27 mouse cellular contexts compared by ENCODE assay signal in genomic region chr14:120937102-120937501, GRCm38 (mm10). TPM values are rescaled to one million over a fixed set of nuclear protein-coding genes. Genes with fewer than 3 reads are reported as not detected.
DNase-seq lines count a peak whose midpoint lies in the region; ATAC-seq and TF ChIP-seq lines count a peak whose summit lies in the region.
"Had no signal": no experiment of that assay in that cellular context is flagged by ENCODE, and none has a peak within 500 bp of the region (broad histone marks: within the 10 kb centered on the region; RNA-seq: fewer than 3 reads in every experiment).

No protein-coding gene starts in this region.

- 51% methylated on average over 1 of the region's 1 CpGs for WGBS in lung, embryonic 14.5 days
- WGBS in lung, adult 2 months = 57% methylated on average over 1 of the region's 1 CpGs
- whole genome bisulfite sequencing in lung, embryonic 16.5 days = 38% methylated on average over 1 of the region's 1 CpGs
- WGBS in stomach, embryonic 15.5 days = 60% methylated on average over 1 of the region's 1 CpGs

- peaks cover 98% of the 10 kb centered on the region for H3K36me3 ChIP-seq in lung, embryonic 14.5 days (ENCODE audit: insufficient read depth)
- peaks cover 61% of the 10 kb centered on the region for H3K36me3 ChIP-seq in lung, embryonic 16.5 days (ENCODE audit: control insufficient read depth, insufficient read depth, low read length)
- peaks cover 68% of the 10 kb centered on the region for H3K36me3 ChIP-seq in stomach, embryonic 15.5 days

- no peak overlapping the region for H3K9ac ChIP-seq in lung, embryonic 14.5 days
- H3K9ac ChIP-seq in lung, embryonic 16.5 days (ENCODE audit: low read length) = no peak overlapping the region
- H3K9ac ChIP-seq in stomach, embryonic 15.5 days = no peak overlapping the region
- H3K9ac ChIP-seq: embryonic facial prominence, embryonic 12.5 days; forebrain, embryonic 12.5 days had no signal

- H3K4me3 ChIP-seq in lung, embryonic 14.5 days (ENCODE audit: low read depth, low read length) = no peak overlapping the region
- H3K4me3 ChIP-seq in lung, adult 2 months (replicated peaks; ENCODE audit: extremely low read depth, low read depth, low read length) = no peak overlapping the region
- no peak overlapping the region for H3K4me3 ChIP-seq in lung, embryonic 16.5 days (ENCODE audit: low read length)
- H3K4me3 ChIP-seq in stomach, embryonic 15.5 days (replicated peaks) = no peak overlapping the region
- H3K4me3 ChIP-seq: embryonic facial prominence, embryonic 10.5 days; embryonic facial prominence, embryonic 12.5 days; erythroblast, embryonic 14.5 days; forebrain, embryonic 10.5 days; forebrain, embryonic 12.5 days had no signal

- no peak overlapping the region for H3K27ac ChIP-seq in lung, embryonic 14.5 days (ENCODE audit: low read depth)
- H3K27ac ChIP-seq in lung, embryonic 16.5 days (ENCODE audit: low read length) = peak overlapping the region; percentile 27; the same call in 1 of the 2 replicates
- no peak overlapping the region for H3K27ac ChIP-seq in stomach, embryonic 15.5 days
- H3K27ac ChIP-seq: embryonic facial prominence, embryonic 10.5 days; embryonic facial prominence, embryonic 12.5 days; forebrain, embryonic 10.5 days; forebrain, embryonic 12.5 days had no signal

- no peaks in the 10 kb centered on the region for H3K27me3 ChIP-seq in lung, embryonic 14.5 days (ENCODE audit: insufficient read depth, low read length)
- H3K27me3 ChIP-seq in lung, embryonic 16.5 days (ENCODE audit: control insufficient read depth, insufficient read depth, low read depth, low read length) = no peaks in the 10 kb centered on the region
- H3K27me3 ChIP-seq in stomach, embryonic 15.5 days (replicated peaks) = no peaks in the 10 kb centered on the region
- H3K27me3 ChIP-seq: CH12.LX; embryonic facial prominence, embryonic 12.5 days; forebrain, embryonic 12.5 days; Patski had no signal

- no peak for DNase-seq in lung, embryonic 14.5 days
- no peak for DNase-seq in lung, adult 2 months
- DNase-seq in lung, postnatal 14 days = no peak
- DNase-seq: adrenal gland, adult 8-10 months; adrenal gland, postnatal 14 days; adrenal gland, postnatal 36 days; B cell, adult 2 months; cerebellum, adult 11-12 months; cerebellum, adult 2 months; cerebellum, adult 9-10 months; cerebellum, postnatal 10 days; cerebellum, postnatal 25 days had no signal

- peak; percentile 54; the same call in 1 of the 2 replicates for ATAC-seq in lung, embryonic 14.5 days (ENCODE audit: insufficient read depth)
- peak; percentile 80 for ATAC-seq in lung, embryonic 16.5 days (ENCODE audit: low read depth)
- ATAC-seq in stomach, embryonic 15.5 days (ENCODE audit: insufficient read depth, low FRiP score, low read depth) = peak; percentile 58; the same call in 1 of the 2 replicates
- ATAC-seq in frontal cortex, adult (ENCODE audit: low TSS enrichment) = no peak
- ATAC-seq: activated CD4-positive, CD25-positive, alpha-beta regulatory T cell, adult 4 months; CD4-positive, CD25-positive, alpha-beta regulatory T cell, adult 4 months; forebrain, embryonic 14.5 days; forebrain, embryonic 16.5 days; Patski had no signal

- H3K4me2 ChIP-seq in lung, embryonic 14.5 days = no peak overlapping the region
- H3K4me2 ChIP-seq in lung, embryonic 16.5 days (ENCODE audit: low read depth, low read length) = no peak overlapping the region
- H3K4me2 ChIP-seq in stomach, embryonic 15.5 days = no peak overlapping the region
- H3K4me2 ChIP-seq: embryonic facial prominence, embryonic 12.5 days; forebrain, embryonic 12.5 days had no signal

- no peak for TF ChIP-seq CTCF in lung, embryonic 14.5 days (IDR thresholded peaks at IDR 0.05; ENCODE audit: low read depth)
- TF ChIP-seq CTCF in lung, adult 2 months (IDR thresholded peaks at IDR 0.05; ENCODE audit: insufficient read depth, low read length) = no peak

- TF ChIP-seq POLR2A in lung, adult 2 months (IDR thresholded peaks at IDR 0.05; ENCODE audit: borderline replicate concordance, extremely low read depth, low read depth, low read length) = no peak

- H3K4me1 ChIP-seq in lung, embryonic 14.5 days (ENCODE audit: insufficient read depth) = no peaks in the 10 kb centered on the region
- H3K4me1 ChIP-seq in lung, adult 2 months (ENCODE audit: control insufficient read depth, insufficient read depth, low read length) = no peaks in the 10 kb centered on the region
- H3K4me1 ChIP-seq in lung, embryonic 16.5 days (replicated peaks; ENCODE audit: control insufficient read depth, insufficient read depth, low read length) = peaks cover 5% of the 10 kb centered on the region; the same call in 1 of the 2 replicates
- no peaks in the 10 kb centered on the region for H3K4me1 ChIP-seq in stomach, embryonic 15.5 days
- H3K4me1 ChIP-seq: embryonic facial prominence, embryonic 10.5 days; embryonic facial prominence, embryonic 12.5 days; forebrain, embryonic 10.5 days; forebrain, embryonic 12.5 days had no signal

- H3K9me3 ChIP-seq in lung, embryonic 14.5 days (ENCODE audit: low read depth, low read length) = no peaks in the 10 kb centered on the region
- no peaks in the 10 kb centered on the region for H3K9me3 ChIP-seq in lung, embryonic 16.5 days (ENCODE audit: control insufficient read depth, low read length)
- no peaks in the 10 kb centered on the region for H3K9me3 ChIP-seq in stomach, embryonic 15.5 days
- H3K9me3 ChIP-seq: embryonic facial prominence, embryonic 10.5 days; embryonic facial prominence, embryonic 12.5 days; forebrain, embryonic 10.5 days; forebrain, embryonic 12.5 days; G1E had no signal

RNA-seq across cellular contexts. Expression of gene Ipo5, which starts 26.1 kb away (rescaled TPM):
- 131 and 132 TPM in 2 replicates for polyA plus RNA-seq in lung, embryonic 14.5 days (2014; fragmentation: Nextera tagmentation; extraction: Ambion mirVana)
- 10.3 and 17.8 TPM in 2 replicates for polyA plus RNA-seq in lung, adult 2 months (2012; rRNA removed)
- polyA plus RNA-seq in lung, embryonic 16.5 days (2015; fragmentation: Nextera tagmentation; extraction: Ambion mirVana) = 71.8 and 78.9 TPM in 2 replicates
- polyA plus RNA-seq in stomach, embryonic 15.5 days (2015; fragmentation: Nextera tagmentation; extraction: Ambion mirVana) = 76.0 and 81.7 TPM in 2 replicates
